Mouse (Mus musculus): ENCODE results near the gene E2f6.

The E2f6 gene

GRCm38 (mm10) chr12:16876667-16877066, 65.9 kb downstream of the E2f6 start:
- no peak for DNase-seq

GRCm38 (mm10) chr12:16877141-16877540, 66.4 kb downstream of the E2f6 start:
- peak in 1 of 2 experiments; percentile 58 for DNase-seq

GRCm38 (mm10) chr12:16877679-16878078, 66.9 kb downstream of the E2f6 start:
- no peak for DNase-seq

GRCm38 (mm10) chr12:16879369-16879768, 68.6 kb downstream of the E2f6 start:
- DNase-seq = no peak

- no peak for DNase-seq
Measured at GRCm38 (mm10) chr12:16880077-16880476, 69.3 kb downstream of the E2f6 start.

GRCm38 (mm10) chr12:16882442-16882841, 71.7 kb downstream of the E2f6 start:
- DNase-seq = no peak

- no peak for DNase-seq
Measured at GRCm38 (mm10) chr12:16883111-16883510, 72.3 kb downstream of the E2f6 start.

- no peak for DNase-seq
Measured at GRCm38 (mm10) chr12:16884534-16884933, 73.8 kb downstream of the E2f6 start.

GRCm38 (mm10) chr12:16886354-16886753, 75.6 kb downstream of the E2f6 start:
- DNase-seq = no peak
